Mouse (Mus musculus) limb, embryonic 10.5 days (tissue): ENCODE data around the gene Gm14151. TPM values are rescaled to one million over a fixed set of nuclear protein-coding genes. Genes with fewer than 3 reads are reported as not detected.
"Not testable (repeated sequence)": the region's sequence is repeated elsewhere in the genome, so short reads cannot be mapped to it uniquely, and the experiment has no call there.

Experiments
- DNase-seq: peaks from one replicate; pipeline ENCODE4 v3.0.0-alpha.2; 2017; ENCODE audit warnings: low spot score
- H3K27ac ChIP-seq: fragments of 300-500 bp; sonication (generic); 2 replicates; pipeline ENCODE4 v1.5.1; 2016; ENCODE audit warnings: mild to moderate bottlenecking
- H3K27me3 ChIP-seq: fragments of 300-500 bp; sonication (generic); 2 replicates; pipeline ENCODE4 v1.6.1; 2016; ENCODE audit warnings: low read depth, mild to moderate bottlenecking; ENCODE audit not compliant: poor library complexity, severe bottlenecking
- H3K36me3 ChIP-seq: fragments of 300-500 bp; sonication (generic); 2 replicates; pipeline ENCODE4 v1.6.1; 2016; ENCODE audit warnings: mild to moderate bottlenecking, moderate library complexity
- H3K4me1 ChIP-seq: fragments of 300-500 bp; sonication (generic); 2 replicates; pipeline ENCODE4 v1.6.1; 2016
- H3K4me3 ChIP-seq: fragments of 300-500 bp; sonication (generic); 2 replicates; pipeline ENCODE4 v1.5.1; 2016; ENCODE audit warnings: mild to moderate bottlenecking, moderate library complexity
- H3K9me3 ChIP-seq: fragments of 300-500 bp; sonication (generic); replicated peaks from 2 replicates; pipeline ENCODE4 v1.6.1; 2016; ENCODE audit warnings: mild to moderate bottlenecking
- WGBS: fragments of 180-500 bp; shearing (Covaris S2); methylation state at CpG from one replicate; pipeline ENCODE4 v1.1.7; 2016; 5-methylcytosine and 5-hydroxymethylcytosine counted together
- polyA plus RNA-seq: library from polyadenylated mRNA; unstranded; fragments of >200 nt; fragmentation: Nextera tagmentation; extraction: Ambion mirVana; gene quantifications from 2 replicates; pipeline ENCODE4 v1.2.1, GENCODE M21; 2016

Gene Gm14151
- polyA plus RNA-seq, result not detected in 2 replicates

- H3K27me3 ChIP-seq, result not testable (repeated sequence)
These were observed at the start of gene Gm14151 for GRCm38 (mm10) chr2:151092250-151092649. Gene Gm14151 (minus strand): TSS chr2:151092350.

GRCm38 (mm10) chr2:151097945-151098344 is 5.8 kb upstream of the Gm14151 start, which contains the start of gene Gm14147:
Gene Gm14147 (plus strand): TSS chr2:151098245.
- not testable (repeated sequence) for DNase-seq, H3K27me3 ChIP-seq, H3K4me1 ChIP-seq, H3K9me3 ChIP-seq, H3K4me3 ChIP-seq, H3K27ac ChIP-seq, H3K36me3 ChIP-seq
- WGBS, result no CpG with 5 or more reads among the region's 3 CpGs

More at GRCm38 (mm10) chr2:151092250-151092649, at the start of gene Gm14151:
- not testable (repeated sequence) for H3K9me3 ChIP-seq, H3K27ac ChIP-seq, H3K4me3 ChIP-seq, H3K4me1 ChIP-seq, H3K36me3 ChIP-seq, DNase-seq
- WGBS, result no CpG with 5 or more reads among the region's 3 CpGs

- Histone ChIP-seq H3K4me3 (no peak overlapping the region), H3K9me3 (no peaks in the 10 kb centered on the region), H3K27ac (no peak overlapping the region), H3K27me3 (no peaks in the 10 kb centered on the region), H3K4me1 (no peaks in the 10 kb centered on the region), H3K36me3 (no peaks in the 10 kb centered on the region)
- DNase-seq, result no peak
- WGBS, result 81% methylated on average over 1 of the region's 1 CpGs
These were observed 35.5 kb downstream of the Gm14151 start for GRCm38 (mm10) chr2:151056637-151057036.

- peaks cover 10% of the 10 kb centered on the region for H3K4me1 ChIP-seq
- no peaks in the 10 kb centered on the region for H3K27me3 ChIP-seq
- H3K36me3 ChIP-seq, result no peaks in the 10 kb centered on the region
- H3K4me3 ChIP-seq, result no peak overlapping the region
- H3K9me3 ChIP-seq, result no peaks in the 10 kb centered on the region
- H3K27ac ChIP-seq, result no peak overlapping the region
- WGBS, result 83% methylated on average over 1 of the region's 1 CpGs
- no peak for DNase-seq
These were observed 51.7 kb downstream of the Gm14151 start for GRCm38 (mm10) chr2:151040411-151040810.

- DNase-seq, result no peak
These were observed 52.4 kb downstream of the Gm14151 start for GRCm38 (mm10) chr2:151039726-151040125.

GRCm38 (mm10) chr2:151039232-151039695 is 52.9 kb downstream of the Gm14151 start, which contains the start of the genes Ninl and Nanp:
Gene Ninl (minus strand): TSS chr2:151039382.
Gene Nanp (minus strand): TSS chr2:151039398.
- peak within 1 kb of the TSS; percentile 95 for H3K4me3 ChIP-seq
- H3K4me1 ChIP-seq, result peaks cover 10% of the 10 kb centered on the region
- 0 out of 2 replicates have a peak, but pooled peaks cover 3% of the 10 kb centered on the region for H3K36me3 ChIP-seq
- peak within 1 kb of the TSS; percentile 97 for H3K27ac ChIP-seq
- no peaks in the 10 kb centered on the region for H3K9me3 ChIP-seq
- 2% methylated on average over 34 of the region's 34 CpGs for WGBS
- no peaks in the 10 kb centered on the region for H3K27me3 ChIP-seq
- peak; percentile 95 for DNase-seq

More at GRCm38 (mm10) chr2:151039726-151040125, 52.4 kb downstream of the Gm14151 start:
- no peaks in the 10 kb centered on the region for H3K27me3 ChIP-seq
- H3K9me3 ChIP-seq, result no peaks in the 10 kb centered on the region
- peaks cover 10% of the 10 kb centered on the region for H3K4me1 ChIP-seq
- no peaks in the 10 kb centered on the region for H3K36me3 ChIP-seq
- H3K4me3 ChIP-seq, result peak overlapping the region; percentile 95
- peak overlapping the region; percentile 97 for H3K27ac ChIP-seq
- 50% methylated on average over 8 of the region's 8 CpGs for WGBS

- H3K27me3 ChIP-seq, result no peaks in the 10 kb centered on the region
- no peaks in the 10 kb centered on the region for H3K9me3 ChIP-seq
- H3K36me3 ChIP-seq, result 0 out of 2 replicates have a peak, but pooled peaks cover 6% of the 10 kb centered on the region
- peaks cover 10% of the 10 kb centered on the region for H3K4me1 ChIP-seq
- DNase-seq, result peak; percentile 78
- H3K4me3 ChIP-seq, result peak overlapping the region; percentile 95
- H3K27ac ChIP-seq, result peak overlapping the region; percentile 97
- WGBS, result under 1% methylated on average over 30 of the region's 30 CpGs
These were observed 53.3 kb downstream of the Gm14151 start for GRCm38 (mm10) chr2:151038811-151039222.

- no peaks in the 10 kb centered on the region for H3K9me3 ChIP-seq
- DNase-seq, result peak; percentile 32
- H3K36me3 ChIP-seq, result peaks cover 9% of the 10 kb centered on the region; the same call in 1 of the 2 replicates
- peak overlapping the region; percentile 97 for H3K27ac ChIP-seq
- H3K27me3 ChIP-seq, result no peaks in the 10 kb centered on the region
- peak overlapping the region; percentile 95 for H3K4me3 ChIP-seq
- 79% methylated on average over 18 of the region's 18 CpGs for WGBS
- peaks cover 10% of the 10 kb centered on the region for H3K4me1 ChIP-seq
These were observed 54.1 kb downstream of the Gm14151 start for GRCm38 (mm10) chr2:151037876-151038552.

- Histone ChIP-seq H3K4me1 (peaks cover 10% of the 10 kb centered on the region), H3K27ac (no peak overlapping the region), H3K36me3 (peaks cover 13% of the 10 kb centered on the region), H3K27me3 (no peaks in the 10 kb centered on the region), H3K9me3 (no peaks in the 10 kb centered on the region), H3K4me3 (no peak overlapping the region)
- no peak for DNase-seq
- 94% methylated on average over 1 of the region's 1 CpGs for WGBS
These were observed 54.9 kb downstream of the Gm14151 start for GRCm38 (mm10) chr2:151037292-151037691.

Other genes with a start within 250 kb of the Gm14151 start
- gene Abhd12, start 187.6 kb downstream of the Gm14151 start, polyA plus RNA-seq, result 46.9 and 53.0 TPM in 2 replicates
- 77.0 and 77.9 TPM in 2 replicates for gene Gins1, start 186.9 kb downstream of the Gm14151 start, polyA plus RNA-seq
- 21.5 and 22.6 TPM in 2 replicates for gene Ninl, start 53.0 kb downstream of the Gm14151 start, polyA plus RNA-seq
- 53.8 and 54.4 TPM in 2 replicates for gene Nanp, start 53.0 kb downstream of the Gm14151 start, polyA plus RNA-seq
- not detected in 2 replicates for gene Gm14147, start 5.9 kb upstream of the Gm14151 start, polyA plus RNA-seq